Mouse (Mus musculus): ENCODE data around the gene Anapc16.
"Not testable (repeated sequence)": the region's sequence is repeated elsewhere in the genome, so short reads cannot be mapped to it uniquely, and the experiment has no call there.

Gene Anapc16

DNA sequence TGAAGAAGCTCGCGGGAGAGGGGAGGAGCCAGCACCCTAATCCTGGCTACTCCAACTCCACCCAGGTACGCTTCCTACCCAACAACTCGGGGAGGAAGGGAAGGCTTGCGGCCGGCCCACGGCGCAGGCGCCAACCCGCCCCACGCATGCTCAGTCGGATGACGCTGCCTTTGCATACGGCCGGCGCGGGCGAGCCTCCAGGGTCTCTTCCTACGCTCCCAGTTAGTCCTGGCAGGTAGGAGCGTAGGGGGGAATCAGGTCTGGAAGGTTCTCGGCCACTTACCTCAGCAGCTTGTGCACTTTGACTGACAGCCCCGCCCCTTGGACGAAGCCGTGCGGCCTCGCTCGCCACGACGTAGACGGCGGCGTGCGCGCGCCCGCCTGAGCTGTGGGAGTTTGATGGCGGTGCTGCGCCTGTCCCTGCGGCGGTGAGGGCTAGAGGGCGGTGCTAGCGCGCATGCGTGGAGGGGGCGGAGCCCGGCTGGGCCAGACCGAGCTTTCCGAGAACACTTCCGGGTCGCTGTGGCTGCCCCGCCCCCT is at the start of gene Anapc16, which contains the start of gene Ascc1:
Anapc16 (minus strand) TSS at position 463 of the 540 bp plus-strand sequence.
Ascc1 (plus strand) TSS at position 133 of the 540 bp plus-strand sequence.
- peak; percentile 94 for DNase-seq (ENCODE audit: low spot score)

DNA sequence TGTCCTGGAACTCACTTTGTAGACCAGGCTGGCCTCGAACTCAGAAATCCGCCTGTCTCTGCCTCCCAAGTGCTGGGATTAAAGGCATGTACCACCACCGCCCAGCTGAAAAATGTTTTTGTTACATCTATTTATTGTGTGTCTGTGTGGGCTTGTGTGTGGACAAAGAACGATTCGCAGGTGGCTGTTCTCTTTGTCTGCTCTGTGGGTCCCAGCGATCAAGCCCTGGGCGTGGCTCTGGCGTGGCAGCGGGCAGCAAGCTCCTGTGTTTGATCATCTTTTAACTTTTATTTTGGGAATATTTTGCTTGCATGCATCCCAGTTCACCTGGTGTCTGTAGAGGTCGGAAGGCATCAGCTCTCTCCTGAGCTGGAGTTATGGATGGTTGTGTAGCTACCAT is 47.6 kb upstream of the Anapc16 start:
- DNase-seq (ENCODE audit: low spot score), result no peak

DNA sequence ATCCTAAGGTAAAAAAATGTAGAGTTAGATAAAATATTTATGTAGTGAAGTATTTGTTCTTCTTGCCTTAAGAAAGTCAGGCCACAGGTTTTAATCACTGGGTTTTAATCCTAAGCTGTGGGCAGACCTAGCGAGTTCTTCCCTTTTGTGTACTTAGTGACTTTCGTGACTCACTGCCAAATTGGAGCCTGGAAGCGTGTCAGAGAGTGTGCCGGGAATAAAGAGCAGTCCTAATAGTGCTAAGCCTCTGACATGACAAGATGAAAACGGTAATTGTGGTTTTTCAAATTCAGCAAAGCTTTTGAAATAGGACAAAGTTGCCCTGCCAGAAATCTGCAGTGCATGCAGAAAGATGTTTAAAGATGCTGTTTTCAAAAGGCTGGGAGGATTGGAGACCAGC is 43.8 kb upstream of the Anapc16 start:
- DNase-seq (ENCODE audit: low spot score), result peak; percentile 51

DNA sequence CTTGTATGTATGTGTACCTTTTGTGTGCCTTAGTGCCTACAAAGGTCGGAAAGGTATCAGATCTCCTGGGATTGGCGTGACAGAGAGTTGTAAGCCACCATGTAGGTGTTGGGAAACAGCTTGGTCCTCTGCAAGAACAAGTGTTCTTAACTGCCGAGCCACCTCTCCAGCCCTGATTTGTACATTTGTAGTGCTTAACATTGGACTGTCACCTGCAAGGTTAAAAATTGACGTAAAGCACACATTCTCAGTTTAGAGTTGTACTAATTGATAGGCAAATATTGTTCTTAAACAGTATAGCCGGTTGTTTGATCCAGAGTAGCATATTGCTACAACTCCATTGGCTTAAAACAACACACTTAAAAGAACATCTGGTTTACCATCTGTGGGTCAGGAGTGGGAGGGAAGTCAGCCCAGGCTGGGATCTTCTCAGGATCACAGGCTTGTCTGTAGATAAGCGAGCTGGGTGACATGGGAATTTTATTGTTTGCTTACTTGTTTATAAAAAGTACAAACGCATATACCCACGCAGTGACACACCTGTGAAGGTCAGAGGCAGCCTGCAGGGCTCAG is 39.5 kb upstream of the Anapc16 start:
- DNase-seq (ENCODE audit: low spot score), result no peak

DNA sequence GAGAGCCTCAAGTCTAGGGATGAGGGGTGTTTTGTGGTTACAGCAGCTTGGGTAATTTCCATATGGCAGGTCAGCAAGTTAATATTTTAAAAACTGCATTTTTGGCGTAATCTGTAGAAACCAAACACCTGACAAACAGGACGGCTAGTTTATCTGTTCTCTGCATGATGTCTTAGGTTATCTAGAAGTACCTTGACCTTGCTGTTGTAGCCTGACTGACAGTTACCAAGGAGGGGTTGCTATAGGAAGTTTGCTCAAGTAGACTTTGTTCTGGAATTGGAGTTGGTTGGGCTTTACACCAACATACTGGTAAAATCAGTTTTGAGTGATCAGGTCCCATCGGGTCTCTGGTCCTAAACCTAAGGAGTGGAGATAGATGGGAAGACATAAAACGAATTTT is 32.8 kb upstream of the Anapc16 start:
- DNase-seq (ENCODE audit: low spot score), result no peak

DNA sequence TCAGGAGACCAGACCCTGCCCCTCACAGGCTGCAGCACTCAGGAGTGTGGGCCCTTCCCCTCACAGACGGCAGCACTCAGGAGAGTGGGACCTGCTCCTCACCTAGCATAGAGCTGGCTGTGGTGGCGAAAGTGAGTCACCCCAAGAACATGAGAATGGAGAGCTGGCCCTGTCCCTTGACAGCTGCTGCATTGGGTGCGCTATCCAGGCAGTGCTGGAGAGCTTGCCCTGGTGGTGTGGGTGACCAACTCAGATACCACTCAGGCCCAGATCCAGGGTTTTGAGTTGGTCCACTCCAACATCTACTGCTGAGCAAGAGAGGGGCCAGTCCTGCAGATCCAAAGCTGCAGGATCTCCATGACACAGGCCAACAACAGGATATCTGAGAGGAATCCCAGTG is 31.7 kb upstream of the Anapc16 start:
- no peak for DNase-seq (ENCODE audit: low spot score)

DNA sequence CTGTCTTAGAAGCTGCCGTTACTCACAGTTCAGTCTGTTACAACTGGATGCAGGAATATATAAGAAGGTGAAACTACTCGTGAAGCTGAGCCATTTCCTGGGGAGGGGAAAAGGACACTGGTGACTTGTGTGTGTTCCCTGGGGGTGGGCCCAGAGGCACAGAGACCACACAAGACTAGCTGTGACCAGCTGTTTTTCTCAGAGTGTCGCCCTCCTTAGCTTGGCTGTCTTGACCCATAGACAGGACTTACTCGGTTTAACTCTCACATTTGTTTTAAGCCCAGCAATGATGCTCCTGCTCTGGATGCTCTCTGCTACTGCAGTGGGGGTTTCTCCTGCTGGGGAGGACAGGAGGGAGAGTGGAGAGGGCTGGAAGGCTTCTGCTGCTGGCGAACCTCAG is 30.1 kb upstream of the Anapc16 start:
- no peak for DNase-seq (ENCODE audit: low spot score)

DNA sequence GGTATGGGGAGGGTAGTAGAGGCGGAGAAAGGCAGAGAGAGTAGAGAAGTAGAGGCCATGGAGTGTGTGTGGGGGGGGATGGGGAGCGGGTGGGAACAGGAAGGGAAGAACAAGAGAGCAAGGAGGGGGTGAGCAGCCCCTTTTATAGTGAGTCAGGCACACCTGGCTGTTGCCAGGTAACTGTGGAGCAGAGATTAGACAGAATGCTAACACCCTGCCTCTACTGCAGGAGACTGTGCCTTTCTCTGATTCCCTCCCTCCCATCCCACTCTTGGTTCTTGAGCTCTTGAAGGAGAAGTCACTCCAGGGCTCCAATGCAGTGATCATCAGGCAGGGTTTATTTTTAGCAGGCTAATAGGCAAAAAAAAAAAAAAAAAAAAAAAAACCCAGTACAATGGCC is 29.7 kb upstream of the Anapc16 start:
- DNase-seq (ENCODE audit: low spot score), result no peak

DNA sequence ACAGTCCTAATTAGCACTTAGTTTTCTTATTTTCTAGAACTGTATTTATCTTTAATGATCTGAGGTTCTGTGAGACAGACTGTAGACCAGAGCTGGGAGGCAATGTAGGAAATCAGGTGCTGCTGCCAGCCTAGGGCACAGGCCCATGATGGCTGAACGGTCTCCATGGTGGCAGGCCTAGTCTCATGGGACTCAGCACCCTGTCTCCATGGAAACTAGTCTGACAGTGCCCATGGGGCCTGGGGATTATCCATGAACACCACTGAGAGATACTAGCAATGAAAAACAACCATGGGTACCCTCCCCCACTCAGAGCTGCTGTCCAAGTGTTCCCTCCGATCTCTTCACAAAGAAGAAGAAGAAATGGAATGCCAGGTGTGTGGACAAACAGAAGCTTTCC is 29.1 kb upstream of the Anapc16 start:
- DNase-seq (ENCODE audit: low spot score), result no peak

DNA sequence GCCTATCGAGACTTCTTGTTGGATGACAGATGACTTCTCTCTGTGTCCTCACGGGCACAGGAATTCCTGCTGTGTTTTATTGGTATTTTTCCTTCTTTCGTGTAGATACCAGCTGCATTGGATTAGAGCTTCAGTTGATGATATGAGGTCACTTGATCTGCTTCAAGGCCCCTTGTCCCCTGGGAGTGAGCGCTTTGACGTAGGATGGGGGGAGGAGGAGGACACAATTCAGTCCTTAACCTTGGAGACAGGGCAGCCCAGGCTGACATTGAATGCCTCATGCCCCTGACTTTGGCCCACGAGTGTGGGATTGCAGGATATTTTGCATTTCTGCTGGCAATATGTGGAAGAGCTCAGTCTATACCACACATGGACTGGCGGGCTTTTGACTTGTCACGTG is 28.6 kb upstream of the Anapc16 start:
- DNase-seq (ENCODE audit: low spot score), result no peak

DNA sequence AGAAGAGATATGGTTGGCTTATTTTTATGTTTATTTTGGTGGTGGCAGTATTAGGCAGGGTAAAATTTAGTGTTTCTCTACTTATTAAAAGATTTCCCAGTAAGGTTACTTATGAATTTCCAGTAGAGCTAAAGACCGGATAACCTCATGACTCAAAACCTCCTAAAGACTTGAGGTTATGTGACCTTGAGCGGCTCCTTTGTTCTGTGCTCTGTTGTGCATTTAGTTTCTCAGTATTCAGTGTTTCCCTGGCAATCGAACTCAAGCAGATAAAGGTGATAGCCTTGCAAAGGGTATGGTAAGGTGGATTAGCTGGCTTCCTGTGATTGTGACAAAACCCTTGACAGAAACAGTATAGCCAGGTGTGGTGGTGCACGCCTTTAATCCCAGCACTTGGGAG is 26.5 kb upstream of the Anapc16 start:
- DNase-seq (ENCODE audit: low spot score), result no peak

DNA sequence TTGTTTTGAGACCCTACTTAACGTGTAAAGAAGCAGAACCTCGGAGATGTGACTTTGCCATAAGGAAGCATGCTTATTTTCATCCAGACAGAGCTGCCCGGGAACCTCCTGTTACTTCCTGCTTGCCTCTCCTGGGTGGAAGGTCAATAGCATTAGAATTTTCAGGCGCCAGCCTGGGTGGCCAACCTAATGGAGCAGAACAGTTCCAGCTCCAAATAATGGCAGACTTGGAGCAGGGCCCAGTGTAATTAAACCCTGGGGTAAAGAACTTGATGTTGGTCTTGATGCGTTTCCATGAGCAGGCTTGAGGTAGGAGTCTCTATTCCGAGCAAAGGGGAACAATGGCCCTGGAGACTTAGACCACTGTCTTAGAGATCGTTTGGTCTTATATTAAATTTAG is 26.0 kb upstream of the Anapc16 start:
- no peak for DNase-seq (ENCODE audit: low spot score)

DNA sequence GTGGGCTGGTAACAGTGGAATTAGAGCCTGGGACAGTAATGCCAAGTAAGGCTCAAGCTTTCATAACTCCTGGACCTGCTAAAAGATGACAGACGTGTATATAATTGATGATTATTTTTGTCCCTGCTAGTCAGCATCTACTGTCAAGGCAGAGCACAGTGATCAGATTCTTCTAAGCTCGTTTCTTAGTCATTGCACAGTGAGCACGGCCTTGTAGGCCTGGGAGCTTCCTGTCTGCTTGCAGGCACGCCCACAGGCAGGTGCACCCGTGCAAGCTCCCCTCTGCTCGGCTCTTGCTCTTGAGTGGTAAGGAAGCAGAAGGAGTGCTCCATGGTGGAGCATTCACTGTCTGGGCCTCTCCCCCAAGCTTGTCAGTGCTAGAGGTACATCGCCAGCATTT is 25.2 kb upstream of the Anapc16 start:
- DNase-seq (ENCODE audit: low spot score), result no peak

DNA sequence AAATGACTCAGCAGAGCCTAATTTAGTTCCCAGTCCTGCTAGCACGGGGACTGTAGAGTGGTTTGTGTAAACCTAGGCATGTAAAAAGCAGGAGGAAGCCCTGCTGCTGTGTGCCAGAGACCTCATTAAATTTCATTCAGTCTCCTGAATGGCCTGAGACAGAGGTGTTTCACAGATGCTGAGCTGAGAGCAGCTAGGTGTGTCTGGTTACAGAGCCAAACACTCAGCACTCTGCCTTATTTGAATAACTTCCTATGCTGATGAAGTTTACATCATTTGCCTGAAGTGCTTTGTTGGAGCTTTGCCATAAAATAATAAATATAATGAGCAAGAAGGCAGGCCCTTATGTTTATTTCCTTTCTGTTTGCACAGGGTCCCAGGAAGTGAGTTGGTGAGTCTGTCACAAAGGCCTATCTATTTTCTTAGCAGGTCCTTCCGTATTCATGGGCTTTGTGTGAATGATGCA is 24.7 kb upstream of the Anapc16 start:
- no peak for DNase-seq (ENCODE audit: low spot score)

DNA sequence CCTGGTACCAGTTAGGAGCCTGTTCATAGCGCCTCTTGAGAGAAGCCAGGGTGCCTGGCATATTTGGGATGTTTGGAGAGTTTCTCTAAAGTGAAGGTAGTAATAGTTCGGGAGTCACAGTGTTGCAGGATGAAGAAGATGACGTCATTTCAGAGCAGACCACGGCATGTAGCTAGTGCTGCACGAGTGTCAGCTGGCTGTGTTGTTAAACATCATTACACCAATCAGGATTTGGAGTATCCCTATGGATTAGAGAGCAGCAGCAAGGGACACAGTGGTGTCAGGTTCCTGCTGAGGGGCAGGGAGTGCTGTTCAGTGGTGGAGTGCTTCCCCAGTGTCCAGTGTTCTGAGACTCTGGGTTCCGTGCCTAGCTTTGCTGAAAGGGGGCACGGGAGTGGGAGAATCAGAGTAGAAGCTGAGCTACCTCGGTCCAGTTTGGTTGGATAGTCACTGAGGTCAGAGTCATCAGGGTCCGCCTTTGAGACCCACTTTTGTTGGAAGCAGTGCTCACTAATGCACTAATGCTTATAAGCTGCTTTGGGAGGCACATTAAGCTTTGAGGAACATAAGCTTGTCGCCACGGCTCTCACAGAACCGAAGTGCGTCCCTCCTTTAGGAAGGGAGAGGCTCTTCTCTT is 23.9 kb upstream of the Anapc16 start:
- no peak for DNase-seq (ENCODE audit: low spot score)

DNA sequence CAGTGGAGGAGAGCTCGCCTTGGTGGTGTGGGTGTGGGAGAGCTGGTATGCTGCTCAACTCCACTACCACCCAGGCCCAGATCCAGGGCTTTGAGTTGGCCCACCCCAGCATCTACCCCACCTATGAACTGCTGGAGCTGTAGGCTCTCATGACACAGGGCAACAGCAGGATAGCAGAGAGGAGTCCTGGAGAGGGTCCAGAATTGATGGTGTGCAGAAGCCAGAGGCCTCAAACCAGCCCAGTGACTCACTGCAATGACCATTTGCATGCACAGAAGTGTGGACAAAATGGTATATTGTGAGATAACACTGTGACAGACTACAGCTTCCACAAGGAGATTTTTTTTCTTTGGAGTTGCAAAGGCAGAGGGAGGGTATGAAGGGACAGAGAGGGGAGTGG is 20.8 kb upstream of the Anapc16 start:
- no peak for DNase-seq (ENCODE audit: low spot score)

DNA sequence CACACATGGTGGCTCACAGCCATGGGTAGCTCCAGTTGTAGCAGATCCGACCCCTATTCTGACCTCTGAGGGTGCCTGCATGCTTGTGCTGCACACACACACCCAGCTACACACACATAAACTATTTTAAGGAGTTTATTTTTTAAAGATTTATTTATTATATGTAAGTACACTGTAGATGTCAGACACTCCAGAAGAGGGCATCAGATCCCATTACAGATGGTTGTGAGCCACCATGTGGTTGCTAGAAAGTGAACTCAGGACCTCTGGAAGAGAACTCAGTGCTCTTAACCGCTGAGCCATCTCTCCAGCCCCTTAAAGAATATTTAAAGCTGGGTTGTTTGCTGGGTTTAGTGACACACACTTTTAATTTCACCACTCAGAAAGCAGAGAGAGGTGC is 16.4 kb upstream of the Anapc16 start:
- DNase-seq (ENCODE audit: low spot score), result no peak

DNA sequence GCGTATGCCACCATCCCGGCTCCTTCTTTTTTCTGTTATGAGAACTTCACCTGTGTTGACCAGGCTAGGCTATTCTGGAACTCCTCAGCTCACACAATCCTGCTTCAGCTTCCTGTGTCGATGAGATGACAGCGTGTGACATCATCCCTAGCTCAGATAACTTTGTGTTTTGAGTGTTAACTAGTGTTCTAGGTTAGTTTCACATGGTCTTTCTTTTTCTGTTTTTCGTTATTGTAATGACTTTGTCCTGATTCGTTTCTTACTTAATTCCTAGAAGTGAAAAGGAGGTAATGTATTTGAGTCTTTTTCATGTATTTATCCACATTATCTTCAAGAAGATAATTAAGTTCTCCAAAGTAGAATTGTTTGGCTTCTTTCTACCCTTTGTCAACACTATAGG is 13.3 kb upstream of the Anapc16 start:
- no peak for DNase-seq (ENCODE audit: low spot score)

DNA sequence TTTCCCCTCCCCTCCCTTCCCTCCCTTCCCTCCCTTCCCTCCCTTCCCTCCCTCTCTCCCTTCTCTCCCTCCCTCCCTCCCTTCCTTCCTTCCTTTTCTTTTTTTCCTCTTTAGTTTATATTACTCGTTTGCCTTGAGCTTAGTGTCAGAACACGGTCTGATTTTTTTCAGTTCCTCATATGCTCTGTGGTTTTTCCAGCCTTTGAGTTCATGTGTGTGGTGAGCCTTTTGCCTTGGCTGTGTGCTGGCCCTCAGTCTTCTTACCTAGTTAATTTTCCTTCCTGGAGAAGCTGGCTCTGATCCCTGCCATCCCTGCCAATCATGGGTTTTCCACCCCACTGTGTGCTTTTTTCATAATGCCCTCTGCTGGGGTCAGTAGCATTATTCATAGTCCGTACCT is 6.2 kb upstream of the Anapc16 start:
- DNase-seq (ENCODE audit: low spot score), result no peak

DNA sequence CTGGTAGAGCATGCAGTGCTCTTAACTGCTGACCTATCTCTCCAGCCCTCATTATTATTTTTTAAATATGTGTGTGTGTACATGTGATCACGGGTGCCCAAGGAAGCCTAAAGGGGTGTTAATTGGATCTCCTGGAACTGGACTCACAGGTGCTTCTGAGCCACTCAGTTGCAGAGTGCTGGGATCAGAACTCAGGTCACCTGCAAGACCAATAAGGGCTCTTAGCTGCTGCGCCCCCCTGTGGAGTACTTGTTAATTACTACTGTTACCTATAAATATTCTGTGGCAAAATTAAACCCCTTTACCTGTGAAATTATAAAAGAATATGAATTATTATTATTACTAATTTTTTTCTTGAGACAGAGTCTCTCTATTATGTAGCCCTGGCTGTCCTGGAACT is 2.3 kb upstream of the Anapc16 start:
- no peak for DNase-seq (ENCODE audit: low spot score)

DNA sequence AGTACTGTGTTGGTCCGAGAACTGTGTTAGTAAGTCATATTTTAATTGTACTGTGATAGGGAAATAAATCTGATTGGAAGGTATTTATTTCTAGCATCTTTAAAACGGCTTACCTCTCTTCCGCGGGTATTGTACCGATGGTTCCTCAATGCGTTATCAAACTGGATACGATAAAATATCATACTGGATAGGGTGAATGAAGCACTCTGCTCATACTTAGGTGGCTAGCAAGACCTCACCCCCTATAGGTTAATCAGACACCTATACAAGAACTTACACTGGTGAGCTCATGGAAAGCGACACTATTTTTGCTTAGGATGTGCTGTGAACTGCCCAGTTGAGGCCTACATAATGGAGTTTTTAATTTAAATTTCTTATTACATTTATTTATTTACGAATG is 912 bp upstream of the Anapc16 start:
- no peak for DNase-seq (ENCODE audit: low spot score)

DNA sequence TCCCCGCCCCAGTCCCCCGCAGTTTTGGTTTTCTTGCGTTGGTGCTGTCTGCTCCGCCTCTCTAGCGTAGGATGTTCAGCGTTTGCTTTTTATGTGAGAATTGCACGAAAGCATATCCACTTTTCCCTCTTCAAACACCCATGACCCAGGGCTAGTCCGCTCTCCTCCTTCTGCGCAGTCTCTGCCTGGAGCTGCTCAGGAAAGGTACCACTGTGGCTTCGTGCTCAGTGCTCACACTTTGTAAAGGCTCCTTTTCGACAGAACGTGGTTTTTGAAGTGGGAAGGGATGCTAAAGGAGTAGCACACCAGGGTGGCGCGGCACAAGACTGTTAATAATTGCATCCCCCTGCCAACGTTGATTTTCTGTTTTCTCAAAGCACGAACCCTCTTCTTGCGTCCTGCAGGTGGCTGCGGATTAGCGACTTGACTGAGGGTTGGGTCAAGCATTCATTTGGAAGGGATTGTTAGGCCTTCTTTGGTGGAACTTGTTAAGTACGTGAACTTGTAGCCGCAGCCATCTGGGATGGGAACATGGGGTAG is 348 bp upstream of the Anapc16 start:
- no peak for DNase-seq (ENCODE audit: low spot score)

DNA sequence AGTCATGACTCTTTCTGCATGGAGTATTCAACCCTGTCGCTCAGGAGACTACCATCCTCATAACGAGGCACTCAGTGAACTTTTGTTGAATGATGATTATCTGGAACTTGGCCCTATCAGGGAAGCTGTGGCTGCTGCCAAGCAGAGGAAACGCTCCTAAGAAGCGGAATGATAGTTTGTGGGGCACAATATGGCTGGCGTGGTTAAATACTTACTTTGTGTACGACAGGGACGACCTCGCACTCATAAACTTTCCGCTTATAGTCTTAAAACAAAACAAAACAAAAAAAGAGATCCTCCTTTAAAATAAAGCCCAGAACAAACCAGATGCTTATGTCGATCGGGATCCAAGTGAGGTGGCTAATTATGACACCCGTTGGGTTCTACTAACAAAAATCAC is 732 bp downstream of the Anapc16 start:
- DNase-seq (ENCODE audit: low spot score), result no peak

DNA sequence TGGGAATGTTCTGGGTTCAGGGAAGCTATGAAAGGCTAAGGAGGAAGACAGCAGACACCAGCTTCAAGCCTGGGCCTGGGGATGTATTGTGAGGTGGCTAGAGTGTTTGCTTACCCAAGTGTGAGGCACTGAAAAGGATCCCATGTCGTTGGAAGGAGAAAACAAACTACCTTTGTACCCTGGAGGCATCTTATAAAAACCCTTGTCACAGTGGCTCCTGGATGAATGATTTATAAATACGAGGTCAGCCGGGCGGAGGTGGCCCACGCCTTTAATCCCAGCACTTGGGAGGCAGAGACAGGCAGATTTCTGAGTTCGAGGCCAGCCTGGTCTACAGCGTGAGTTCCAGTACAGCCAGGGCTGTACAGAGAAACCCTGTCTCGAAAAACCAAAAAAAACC is 1.3 kb downstream of the Anapc16 start:
- not testable (repeated sequence) for DNase-seq (ENCODE audit: low spot score)
